Mouse (Mus musculus): Measurements from ENCODE around the gene Noc3l. TPM values are rescaled to one million over a fixed set of nuclear protein-coding genes. Genes with fewer than 3 reads are reported as not detected.

Gene Noc3l
- 8.3 and 8.9 TPM in 2 replicates for polyA plus RNA-seq (2014; fragmentation: Nextera tagmentation; extraction: Ambion mirVana)

- ATAC-seq (replicated peaks; ENCODE audit: low FRiP score, low TSS enrichment, low read depth): peak; percentile 98
- no peak within 1 kb of the TSS for H3K27ac ChIP-seq (ENCODE audit: low read depth)
These were observed at the start of gene Noc3l for GRCm38 (mm10) chr19:38818766-38819426. Gene Noc3l, minus strand, starts transcription at chr19:38819237.

GRCm38 (mm10) chr19:38862523-38862922 is 43.5 kb upstream of the Noc3l start:
- Histone ChIP-seq H3K9ac (ENCODE audit: low read length) (no peak overlapping the region), H3K36me3 (ENCODE audit: control insufficient read depth, insufficient read depth, low read length) (no peaks in the 10 kb centered on the region; the same call in 1 of the 2 replicates), H3K4me1 (replicated peaks; ENCODE audit: control insufficient read depth, insufficient read depth, low read length) (no peaks in the 10 kb centered on the region), H3K27ac (ENCODE audit: low read depth) (no peak overlapping the region), H3K4me3 (ENCODE audit: low read depth, low read length) (no peak overlapping the region), H3K9me3 (ENCODE audit: control insufficient read depth, low read length) (no peaks in the 10 kb centered on the region), H3K4me2 (ENCODE audit: low read length) (no peak overlapping the region), H3K27me3 (replicated peaks; ENCODE audit: control insufficient read depth, insufficient read depth, low read length) (no peaks in the 10 kb centered on the region)
- DNase-seq (ENCODE audit: low spot score): no peak
- WGBS: 95% methylated on average over 6 of the region's 6 CpGs
- ATAC-seq (replicated peaks; ENCODE audit: low FRiP score, low TSS enrichment, low read depth): no peak

More at GRCm38 (mm10) chr19:38818766-38819426, at the start of gene Noc3l:
- peak; percentile 99 for DNase-seq (ENCODE audit: low spot score)
- WGBS: under 1% methylated on average over 38 of the region's 38 CpGs
- Histone ChIP-seq H3K9ac (ENCODE audit: low read length) (peak within 1 kb of the TSS; percentile 79), H3K9me3 (ENCODE audit: control insufficient read depth, low read length) (no peaks in the 10 kb centered on the region), H3K4me3 (ENCODE audit: low read depth, low read length) (peak within 1 kb of the TSS; percentile 95), H3K4me2 (ENCODE audit: low read length) (peak within 1 kb of the TSS; percentile 90), H3K36me3 (ENCODE audit: control insufficient read depth, insufficient read depth, low read length) (peaks cover 25% of the 10 kb centered on the region), H3K27me3 (replicated peaks; ENCODE audit: control insufficient read depth, insufficient read depth, low read length) (no peaks in the 10 kb centered on the region), H3K4me1 (replicated peaks; ENCODE audit: control insufficient read depth, insufficient read depth, low read length) (peaks cover 7% of the 10 kb centered on the region)

GRCm38 (mm10) chr19:38858224-38858623 is 39.2 kb upstream of the Noc3l start:
- Histone ChIP-seq H3K4me3 (ENCODE audit: low read depth, low read length) (no peak overlapping the region), H3K9ac (ENCODE audit: low read length) (no peak overlapping the region), H3K9me3 (ENCODE audit: control insufficient read depth, low read length) (no peaks in the 10 kb centered on the region), H3K4me1 (replicated peaks; ENCODE audit: control insufficient read depth, insufficient read depth, low read length) (no peaks in the 10 kb centered on the region), H3K27ac (ENCODE audit: low read depth) (no peak overlapping the region), H3K27me3 (replicated peaks; ENCODE audit: control insufficient read depth, insufficient read depth, low read length) (no peaks in the 10 kb centered on the region), H3K4me2 (ENCODE audit: low read length) (no peak overlapping the region), H3K36me3 (ENCODE audit: control insufficient read depth, insufficient read depth, low read length) (no peaks in the 10 kb centered on the region)
- ATAC-seq (replicated peaks; ENCODE audit: low FRiP score, low TSS enrichment, low read depth) (no peak), DNase-seq (ENCODE audit: low spot score) (no peak)
- WGBS: 90% methylated on average over 3 of the region's 3 CpGs

- DNase-seq (ENCODE audit: low spot score) (no peak), ATAC-seq (replicated peaks; ENCODE audit: low FRiP score, low TSS enrichment, low read depth) (no peak)
- H3K27me3 ChIP-seq (replicated peaks; ENCODE audit: control insufficient read depth, insufficient read depth, low read length): no peaks in the 10 kb centered on the region
- no peaks in the 10 kb centered on the region for H3K36me3 ChIP-seq (ENCODE audit: control insufficient read depth, insufficient read depth, low read length)
- H3K4me2 ChIP-seq (ENCODE audit: low read length): no peak overlapping the region
- H3K4me3 ChIP-seq (ENCODE audit: low read depth, low read length): no peak overlapping the region
- H3K4me1 ChIP-seq (replicated peaks; ENCODE audit: control insufficient read depth, insufficient read depth, low read length): no peaks in the 10 kb centered on the region
- 63% methylated on average over 2 of the region's 2 CpGs for WGBS
- no peak overlapping the region for H3K27ac ChIP-seq (ENCODE audit: low read depth)
- H3K9me3 ChIP-seq (ENCODE audit: control insufficient read depth, low read length): no peaks in the 10 kb centered on the region
- H3K9ac ChIP-seq (ENCODE audit: low read length): no peak overlapping the region
These were observed 27.3 kb upstream of the Noc3l start for GRCm38 (mm10) chr19:38846373-38846772.

- no peaks in the 10 kb centered on the region for H3K27me3 ChIP-seq (replicated peaks; ENCODE audit: control insufficient read depth, insufficient read depth, low read length)
- H3K4me1 ChIP-seq (replicated peaks; ENCODE audit: control insufficient read depth, insufficient read depth, low read length): no peaks in the 10 kb centered on the region
- no peak overlapping the region for H3K4me2 ChIP-seq (ENCODE audit: low read length)
- DNase-seq (ENCODE audit: low spot score) (no peak), ATAC-seq (replicated peaks; ENCODE audit: low FRiP score, low TSS enrichment, low read depth) (no peak)
- WGBS: 74% methylated on average over 5 of the region's 5 CpGs
- no peaks in the 10 kb centered on the region for H3K36me3 ChIP-seq (ENCODE audit: control insufficient read depth, insufficient read depth, low read length)
- no peak overlapping the region for H3K27ac ChIP-seq (ENCODE audit: low read depth)
- no peaks in the 10 kb centered on the region for H3K9me3 ChIP-seq (ENCODE audit: control insufficient read depth, low read length)
- H3K9ac ChIP-seq (ENCODE audit: low read length): no peak overlapping the region
- H3K4me3 ChIP-seq (ENCODE audit: low read depth, low read length): no peak overlapping the region
These were observed 25.8 kb upstream of the Noc3l start for GRCm38 (mm10) chr19:38844817-38845216.

- no peaks in the 10 kb centered on the region for H3K4me1 ChIP-seq (replicated peaks; ENCODE audit: control insufficient read depth, insufficient read depth, low read length)
- under 1% methylated on average over 54 of the region's 54 CpGs for WGBS
These were observed 18.2 kb upstream of the Noc3l start for GRCm38 (mm10) chr19:38837171-38837641.

GRCm38 (mm10) chr19:38836438-38837170 is 17.6 kb upstream of the Noc3l start, which contains the start of gene Tbc1d12:
Gene Tbc1d12, plus strand, starts transcription at chr19:38836579.
- Histone ChIP-seq H3K4me2 (ENCODE audit: low read length) (peak within 1 kb of the TSS; percentile 53), H3K9ac (ENCODE audit: low read length) (peak within 1 kb of the TSS; percentile 83), H3K4me1 (replicated peaks; ENCODE audit: control insufficient read depth, insufficient read depth, low read length) (no peaks in the 10 kb centered on the region), H3K9me3 (ENCODE audit: control insufficient read depth, low read length) (no peaks in the 10 kb centered on the region), H3K36me3 (ENCODE audit: control insufficient read depth, insufficient read depth, low read length) (no peaks in the 10 kb centered on the region), H3K27ac (ENCODE audit: low read depth) (peak within 1 kb of the TSS; percentile 81), H3K4me3 (ENCODE audit: low read depth, low read length) (peak within 1 kb of the TSS; percentile 81), H3K27me3 (replicated peaks; ENCODE audit: control insufficient read depth, insufficient read depth, low read length) (no peaks in the 10 kb centered on the region)
- ATAC-seq (replicated peaks; ENCODE audit: low FRiP score, low TSS enrichment, low read depth): peak; percentile 88
- peak; percentile 96 for DNase-seq (ENCODE audit: low spot score)
- WGBS: under 1% methylated on average over 85 of the region's 101 CpGs

More at GRCm38 (mm10) chr19:38837171-38837641, 18.2 kb upstream of the Noc3l start:
- Histone ChIP-seq H3K27ac (ENCODE audit: low read depth) (peak overlapping the region; percentile 81), H3K9me3 (ENCODE audit: control insufficient read depth, low read length) (no peaks in the 10 kb centered on the region), H3K4me2 (ENCODE audit: low read length) (peak overlapping the region; percentile 53), H3K36me3 (ENCODE audit: control insufficient read depth, insufficient read depth, low read length) (no peaks in the 10 kb centered on the region), H3K4me3 (ENCODE audit: low read depth, low read length) (peak overlapping the region; percentile 81), H3K9ac (ENCODE audit: low read length) (peak overlapping the region; percentile 83), H3K27me3 (replicated peaks; ENCODE audit: control insufficient read depth, insufficient read depth, low read length) (no peaks in the 10 kb centered on the region)
- ATAC-seq (replicated peaks; ENCODE audit: low FRiP score, low TSS enrichment, low read depth): peak; percentile 44
- peak; percentile 79 for DNase-seq (ENCODE audit: low spot score)

- Histone ChIP-seq H3K36me3 (ENCODE audit: control insufficient read depth, insufficient read depth, low read length) (no peaks in the 10 kb centered on the region), H3K27me3 (replicated peaks; ENCODE audit: control insufficient read depth, insufficient read depth, low read length) (no peaks in the 10 kb centered on the region), H3K4me3 (ENCODE audit: low read depth, low read length) (peak overlapping the region; percentile 81), H3K9ac (ENCODE audit: low read length) (no peak overlapping the region), H3K4me1 (replicated peaks; ENCODE audit: control insufficient read depth, insufficient read depth, low read length) (no peaks in the 10 kb centered on the region), H3K9me3 (ENCODE audit: control insufficient read depth, low read length) (no peaks in the 10 kb centered on the region), H3K27ac (ENCODE audit: low read depth) (no peak overlapping the region), H3K4me2 (ENCODE audit: low read length) (peak overlapping the region; percentile 53)
- DNase-seq (ENCODE audit: low spot score) (no peak), ATAC-seq (replicated peaks; ENCODE audit: low FRiP score, low TSS enrichment, low read depth) (no peak; the same call in 1 of the 2 replicates)
- WGBS: 19% methylated on average over 10 of the region's 10 CpGs
These were observed 17.0 kb upstream of the Noc3l start for GRCm38 (mm10) chr19:38836084-38836437.
